Mouse (Mus musculus) myocyte (in vitro differentiated cells): ENCODE results near the gene Gm17604.
A peak's percentile ranks its signal among the peaks of the same experiment; 100 is the strongest.

Experiments
- CEBPB ChIP-seq: IDR thresholded peaks from 2 replicates; pipeline ENCODE4 v1.6.1; 2011; ENCODE audit warnings: mild to moderate bottlenecking, moderate library complexity; ENCODE audit not compliant: poor library complexity, insufficient read depth, severe bottlenecking
- E2F4 ChIP-seq: IDR thresholded peaks from one replicate; pipeline ENCODE4 v1.6.1; 2011; ENCODE audit warnings: mild to moderate bottlenecking, control low read depth, moderate library complexity; ENCODE audit not compliant: insufficient read depth
- MAX ChIP-seq: IDR thresholded peaks from one replicate; pipeline ENCODE4 v1.6.1; 2011; ENCODE audit warnings: low read depth, mild to moderate bottlenecking, control low read depth
- MYOG ChIP-seq, 3 experiments: IDR thresholded peaks; one replicate each; pipeline ENCODE4 v1.6.1; 2011; ENCODE audit warnings: control low read depth in 2 of 3, low read depth in 2 of 3, mild to moderate bottlenecking in 2 of 3; ENCODE audit not compliant: insufficient read length in 2 of 3, control insufficient read depth in 1 of 3, insufficient read depth in 1 of 3
- POLR2A ChIP-seq: IDR thresholded peaks from one replicate; pipeline ENCODE4 v1.6.1; 2011; ENCODE audit warnings: low read depth, mild to moderate bottlenecking, control low read depth, moderate library complexity; ENCODE audit not compliant: insufficient read length
- POLR2AphosphoS2 ChIP-seq: IDR thresholded peaks from one replicate; pipeline ENCODE4 v1.6.1; 2011; ENCODE audit warnings: low read depth, control low read depth; ENCODE audit not compliant: insufficient read length
- REST ChIP-seq: IDR thresholded peaks from one replicate; pipeline ENCODE4 v1.6.1; 2011; ENCODE audit warnings: mild to moderate bottlenecking, control low read depth, moderate library complexity; ENCODE audit not compliant: insufficient read depth, insufficient read length
- SRF ChIP-seq: IDR thresholded peaks from one replicate; pipeline ENCODE4 v1.6.1; 2011; ENCODE audit warnings: low read depth; ENCODE audit not compliant: control insufficient read depth, insufficient read length
- TCF12 ChIP-seq: IDR thresholded peaks from one replicate; pipeline ENCODE4 v1.6.1; 2011; ENCODE audit warnings: mild to moderate bottlenecking, control low read depth; ENCODE audit not compliant: poor library complexity, insufficient read depth, severe bottlenecking
- TCF3 ChIP-seq: IDR thresholded peaks from one replicate; pipeline ENCODE4 v1.6.1; 2011; ENCODE audit warnings: low read depth, control low read depth; ENCODE audit not compliant: insufficient read length
- USF1 ChIP-seq: IDR thresholded peaks from one replicate; pipeline ENCODE4 v1.6.1; 2011; ENCODE audit warnings: low read depth, mild to moderate bottlenecking, control low read depth, moderate library complexity

DNA sequence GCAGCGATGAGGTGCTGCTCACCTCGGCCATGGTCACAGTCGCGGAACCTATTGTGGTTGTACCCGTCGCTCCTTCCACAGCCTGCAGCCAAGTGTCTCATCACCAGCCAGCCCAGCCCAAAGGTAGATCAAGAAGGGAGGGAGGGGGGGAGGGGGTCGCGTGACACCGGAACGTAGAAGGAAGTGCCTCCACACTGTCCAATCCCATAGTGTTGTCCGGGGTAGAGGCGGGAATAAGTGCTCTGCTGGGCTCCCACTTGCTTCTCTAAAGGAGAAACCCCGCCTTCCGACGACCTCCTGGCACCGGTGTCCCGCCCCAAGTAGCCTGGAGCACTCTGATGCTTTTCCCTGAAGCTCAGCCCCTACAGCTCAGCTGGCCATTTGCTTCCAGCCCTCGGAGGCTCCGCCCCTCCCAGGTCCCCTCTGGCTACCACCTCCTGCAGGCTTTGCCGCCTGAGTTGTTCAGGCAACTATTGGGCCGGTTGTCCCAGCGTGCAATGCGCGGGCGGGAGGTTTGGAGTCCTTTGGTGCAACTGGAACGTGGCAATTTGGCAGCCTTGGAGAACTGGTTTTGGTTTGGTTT lies 24.3 kb downstream of the Gm17604 start, which contains the start of the genes Mospd2 and Fancb:
- peak; percentile 61 for TF ChIP-seq POLR2A
- no peak for TF ChIP-seq MYOG (IDR thresholded peaks at IDR 0.05; ENCODE audit: control insufficient read depth in 1 of 3, insufficient read depth in 1 of 3, insufficient read length in 2 of 3, low read depth in 2 of 3)
- TF ChIP-seq TCF12: no peak
- peak; percentile 9 for TF ChIP-seq USF1
- peak; percentile 87 for TF ChIP-seq E2F4
- TF ChIP-seq SRF: no peak
- no peak for TF ChIP-seq MAX
- no peak for TF ChIP-seq TCF3
- no peak for TF ChIP-seq REST
- TF ChIP-seq POLR2AphosphoS2: no peak
- TF ChIP-seq CEBPB: no peak
